Mouse (Mus musculus) brown adipose tissue, adult 24 weeks (tissue): ENCODE data around the gene Pik3c2g. TPM values are rescaled to one million over a fixed set of nuclear protein-coding genes. Genes with fewer than 3 reads are reported as not detected.
A peak's percentile ranks its signal among the peaks of the same experiment; 100 is the strongest.

Experiments
- H3K27ac ChIP-seq: fragments of 200-500 bp; replicated peaks from 2 replicates; pipeline ENCODE4 v1.5.1; 2012; ENCODE audit warnings: low read depth, mild to moderate bottlenecking, low read length
- H3K4me1 ChIP-seq: fragments of 200-500 bp; 2 replicates; pipeline ENCODE4 v1.6.1; 2012; ENCODE audit warnings: low read length, mixed read lengths; ENCODE audit not compliant: control insufficient read depth, insufficient read depth, insufficient read length
- H3K4me3 ChIP-seq: fragments of 200-500 bp; 2 replicates; pipeline ENCODE4 v1.5.1; 2012; ENCODE audit warnings: low read depth, mild to moderate bottlenecking, low read length, moderate library complexity; ENCODE audit not compliant: insufficient read depth
- polyA plus RNA-seq: library from polyadenylated mRNA; stranded (reverse); fragments of >200 nt; gene quantifications from 2 replicates; pipeline ENCODE4 v1.2.4, GENCODE M21; 2012; ENCODE audit not compliant: missing spikeins, insufficient read depth, insufficient read length

The Pik3c2g gene
- polyA plus RNA-seq, 1 experiment: not detected

- Histone ChIP-seq H3K4me3 (no peak overlapping the region), H3K27ac (no peak overlapping the region), H3K4me1 (no peaks in the 10 kb centered on the region)
These were observed 37.7 kb downstream of the Pik3c2g start for GRCm38 (mm10) chr6:139624756-139625155.

- Histone ChIP-seq H3K4me3 (no peak overlapping the region), H3K4me1 (no peaks in the 10 kb centered on the region), H3K27ac (no peak overlapping the region)
These were observed 47.5 kb downstream of the Pik3c2g start for GRCm38 (mm10) chr6:139634561-139634960.

DNA sequence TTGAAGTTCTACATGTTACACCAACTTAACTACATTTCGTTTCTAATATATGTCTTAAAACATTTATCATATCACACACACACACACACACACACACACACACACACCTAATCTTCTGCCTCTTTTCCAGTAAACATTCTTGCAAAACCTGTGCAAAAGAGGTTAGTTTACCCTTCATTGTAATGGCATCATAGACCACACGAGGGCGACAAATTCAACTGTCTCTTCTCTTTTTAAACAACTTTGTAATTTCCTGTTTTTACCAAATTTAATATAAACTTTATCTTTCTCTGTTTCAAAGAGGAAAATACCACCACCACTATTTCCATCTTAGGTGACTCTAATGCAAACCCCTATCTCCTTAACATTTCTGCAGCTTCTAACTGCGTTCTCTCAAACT, 68.4 kb downstream of the Pik3c2g start:
- Histone ChIP-seq H3K4me1 (no peaks in the 10 kb centered on the region), H3K27ac (no peak overlapping the region), H3K4me3 (no peak overlapping the region)

GRCm38 (mm10) chr6:139662462-139662861, 75.4 kb downstream of the Pik3c2g start:
- Histone ChIP-seq H3K4me3 (no peak overlapping the region), H3K4me1 (no peaks in the 10 kb centered on the region), H3K27ac (no peak overlapping the region)

DNA sequence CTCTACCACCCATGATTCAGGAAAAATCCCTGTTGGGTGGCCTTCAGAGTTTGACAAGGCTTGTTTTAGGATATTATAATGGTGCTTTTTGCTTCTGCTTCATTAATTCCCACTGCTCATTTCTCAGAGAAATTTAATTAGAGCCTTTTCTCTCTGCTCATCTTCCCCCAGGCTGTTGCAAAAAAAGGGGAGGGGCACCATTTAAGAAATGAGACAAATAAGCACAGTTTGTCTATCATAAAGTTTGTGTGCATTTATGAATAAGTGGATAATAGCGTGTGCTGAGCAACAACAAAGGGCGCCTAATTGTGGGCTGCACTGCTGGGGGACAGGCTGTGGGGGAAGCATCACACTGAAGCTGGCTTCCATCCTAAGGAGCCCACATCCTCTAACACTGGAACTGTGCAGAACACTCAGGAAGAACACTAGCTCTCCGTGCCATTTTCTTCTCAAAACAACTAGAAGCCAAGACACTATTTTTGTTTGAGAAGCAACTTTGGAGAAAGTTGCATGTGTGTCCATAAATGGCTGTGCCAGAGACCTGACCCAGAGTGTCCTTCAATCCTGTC, 131.5 kb downstream of the Pik3c2g start:
- no peak overlapping the region for H3K4me3 ChIP-seq
- H3K4me1 ChIP-seq: no peaks in the 10 kb centered on the region
- no peak overlapping the region for H3K27ac ChIP-seq

- Histone ChIP-seq H3K4me1 (no peaks in the 10 kb centered on the region), H3K27ac (no peak overlapping the region), H3K4me3 (no peak overlapping the region)
These were observed 132.7 kb downstream of the Pik3c2g start for GRCm38 (mm10) chr6:139719639-139720221.

DNA sequence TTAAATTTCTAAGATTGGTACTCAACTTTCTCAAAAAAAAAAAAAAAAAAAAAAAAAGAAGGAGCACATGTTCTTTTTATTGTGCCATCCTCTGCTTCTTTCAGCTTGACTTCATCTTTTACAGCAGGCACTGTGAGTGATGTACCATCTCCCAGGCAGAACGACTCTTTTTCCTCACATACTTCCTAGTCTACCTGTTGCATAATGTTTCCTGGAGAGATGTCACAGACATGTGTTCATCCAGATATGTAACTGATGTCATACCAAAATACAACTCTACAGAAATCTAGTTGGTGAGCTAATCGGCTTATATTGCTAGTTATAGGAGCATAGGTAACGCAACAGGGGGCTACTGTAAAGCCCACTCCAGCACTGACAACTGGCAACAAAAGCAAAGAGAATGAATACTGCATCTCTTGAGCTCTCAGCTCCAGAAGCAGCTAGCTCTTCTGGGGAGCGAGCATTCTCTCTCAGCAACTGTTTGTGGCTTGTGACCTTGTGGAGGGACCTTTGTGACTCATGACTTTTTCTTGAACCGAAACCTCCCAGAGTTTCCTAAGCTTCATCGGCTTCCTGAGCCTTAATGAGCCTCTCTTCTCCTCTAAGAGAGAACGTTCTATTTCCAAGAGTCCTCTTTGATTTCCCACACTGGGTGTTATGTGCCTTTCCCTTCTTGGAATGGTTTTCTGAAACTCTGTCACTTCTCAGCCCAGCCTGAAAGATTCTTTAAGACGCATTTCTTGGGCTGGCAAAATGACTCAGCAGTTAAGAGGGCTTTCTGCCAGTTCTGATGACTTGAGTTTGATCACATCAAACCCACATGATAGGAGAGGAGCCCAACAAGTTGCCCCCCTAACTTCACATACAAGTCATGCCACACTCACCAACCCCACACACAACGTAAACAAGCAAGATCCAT, 148.9 kb downstream of the Pik3c2g start:
- Histone ChIP-seq H3K27ac (peak overlapping the region; percentile 74), H3K4me3 (0 out of 2 replicates have a peak overlapping the region, but pooled peaks have one; percentile 20), H3K4me1 (no peaks in the 10 kb centered on the region; the same call in none of the 2 replicates)

DNA sequence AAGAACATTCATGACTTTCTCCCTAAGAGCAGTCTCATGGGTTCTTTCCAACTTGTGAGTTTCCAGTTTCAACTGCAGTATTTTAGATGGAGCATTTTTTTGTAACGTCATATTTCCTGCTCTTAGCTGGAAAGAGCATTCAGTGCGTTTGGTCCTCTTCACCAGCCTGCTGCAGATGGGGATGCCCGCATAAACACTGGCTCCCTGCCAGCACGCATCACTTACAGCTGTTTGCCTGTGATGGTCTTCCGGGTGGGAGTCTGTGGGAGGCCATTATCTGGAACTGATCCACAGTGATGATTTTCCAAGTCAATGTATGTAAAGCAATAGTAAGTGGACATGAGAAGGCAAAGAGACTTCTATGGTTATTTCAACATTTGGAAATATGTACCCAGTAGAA, 151.3 kb downstream of the Pik3c2g start:
- no peaks in the 10 kb centered on the region; the same call in none of the 2 replicates for H3K4me1 ChIP-seq
- no peak overlapping the region for H3K4me3 ChIP-seq
- H3K27ac ChIP-seq: no peak overlapping the region

DNA sequence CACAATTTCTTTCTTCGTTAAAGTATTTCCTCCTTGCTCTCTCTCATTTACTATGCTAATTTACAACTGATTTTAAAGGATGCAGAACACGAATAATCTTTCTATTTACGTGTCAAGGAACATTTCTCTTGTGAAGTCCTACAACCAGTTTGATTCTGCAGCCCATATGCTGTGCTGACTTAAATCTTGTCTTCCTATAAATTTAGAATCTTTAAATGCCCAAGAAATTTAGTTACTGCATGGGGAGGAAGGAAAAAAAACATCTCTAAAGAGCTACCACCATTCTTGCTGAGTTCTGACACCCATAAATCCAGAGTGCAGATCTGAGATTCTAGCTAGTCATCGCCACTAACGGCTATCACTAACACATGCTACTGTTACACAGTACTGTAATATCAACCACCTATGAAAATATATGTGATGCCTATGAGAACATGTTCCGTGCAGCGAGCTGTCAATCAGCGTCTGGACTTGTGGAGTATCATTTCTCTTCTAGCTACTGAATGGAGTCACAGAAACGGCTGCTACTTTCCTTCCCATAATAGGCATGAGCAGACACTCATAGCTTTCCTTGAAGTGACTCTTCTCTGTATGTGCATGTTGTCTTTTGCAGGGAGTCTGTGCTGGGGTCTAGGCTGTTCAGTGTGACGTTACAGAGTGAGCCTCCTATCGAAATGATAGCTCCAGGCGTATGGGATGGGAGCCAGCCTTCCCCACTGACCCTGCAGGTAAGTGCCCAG, 155.8 kb downstream of the Pik3c2g start:
- H3K27ac ChIP-seq: no peak overlapping the region
- H3K4me1 ChIP-seq: no peaks in the 10 kb centered on the region

GRCm38 (mm10) chr6:139746758-139747479, 159.9 kb downstream of the Pik3c2g start:
- H3K4me3 ChIP-seq: no peak overlapping the region
- H3K27ac ChIP-seq: no peak overlapping the region
- no peaks in the 10 kb centered on the region for H3K4me1 ChIP-seq

More for the DNA sequence above, 155.8 kb downstream of the Pik3c2g start:
- H3K4me3 ChIP-seq: no peak overlapping the region

- Histone ChIP-seq H3K4me3 (no peak overlapping the region), H3K27ac (no peak overlapping the region), H3K4me1 (no peaks in the 10 kb centered on the region)
These were observed 161.2 kb downstream of the Pik3c2g start for GRCm38 (mm10) chr6:139748091-139748771.

DNA sequence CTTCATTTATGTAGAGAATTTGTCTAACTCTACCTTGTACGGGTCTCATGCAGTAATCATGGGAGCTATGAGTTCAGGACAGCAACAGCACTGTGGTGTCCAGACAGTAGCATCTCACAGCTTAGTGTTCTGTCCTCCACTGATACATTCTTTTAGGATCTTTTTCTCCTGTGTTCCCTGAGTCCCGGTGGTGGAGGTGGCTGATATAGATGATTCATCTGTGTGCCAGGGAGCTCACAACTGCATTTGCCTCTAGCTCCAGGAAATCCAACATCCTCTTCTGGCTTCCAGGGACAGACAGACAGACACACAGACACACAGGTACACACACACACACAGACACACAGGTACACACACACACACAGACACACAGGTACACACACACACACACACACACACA, 163.6 kb downstream of the Pik3c2g start:
- H3K4me1 ChIP-seq: no peaks in the 10 kb centered on the region
- no peak overlapping the region for H3K27ac ChIP-seq

GRCm38 (mm10) chr6:139751022-139751421, 164.0 kb downstream of the Pik3c2g start:
- no peaks in the 10 kb centered on the region for H3K4me1 ChIP-seq
- no peak overlapping the region for H3K4me3 ChIP-seq
- no peak overlapping the region for H3K27ac ChIP-seq

More for the DNA sequence above, 163.6 kb downstream of the Pik3c2g start:
- no peak overlapping the region for H3K4me3 ChIP-seq

- no peak overlapping the region for H3K4me3 ChIP-seq
- no peak overlapping the region for H3K27ac ChIP-seq
- no peaks in the 10 kb centered on the region for H3K4me1 ChIP-seq
These were observed 170.9 kb downstream of the Pik3c2g start for GRCm38 (mm10) chr6:139757876-139758275.
